Mouse (Mus musculus): ENCODE results near the gene Trpd52l3.

Gene Trpd52l3

GRCm38 (mm10) chr19:30030636-30031467 lies 27.3 kb downstream of the Trpd52l3 start:
- DNase-seq, result peak; percentile 21

GRCm38 (mm10) chr19:30031468-30031931 lies 27.9 kb downstream of the Trpd52l3 start:
- peak; percentile 34 for DNase-seq

- no peak for DNase-seq
These were observed 28.6 kb downstream of the Trpd52l3 start for GRCm38 (mm10) chr19:30032206-30032605.

DNA sequence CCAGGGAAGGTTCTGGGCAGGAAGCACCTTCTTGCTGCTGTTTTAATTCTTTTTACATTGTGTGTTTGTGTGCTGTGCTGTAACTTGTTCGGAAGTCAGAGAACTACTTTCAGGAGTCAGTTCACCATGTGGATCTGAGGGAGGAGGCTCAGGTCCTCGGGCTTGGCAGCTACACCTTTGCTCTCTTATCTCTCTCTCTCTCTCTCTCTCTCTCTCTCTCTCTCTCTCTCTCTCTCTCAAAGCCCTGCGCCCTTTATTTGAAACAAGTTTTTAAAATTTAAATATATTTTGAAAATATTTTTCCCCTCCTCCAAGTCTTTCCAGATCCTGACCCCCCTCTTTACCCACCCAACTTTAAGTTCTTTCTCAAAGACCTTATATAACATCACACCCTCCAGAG lies 31.8 kb downstream of the Trpd52l3 start:
- DNase-seq, result no peak

DNA sequence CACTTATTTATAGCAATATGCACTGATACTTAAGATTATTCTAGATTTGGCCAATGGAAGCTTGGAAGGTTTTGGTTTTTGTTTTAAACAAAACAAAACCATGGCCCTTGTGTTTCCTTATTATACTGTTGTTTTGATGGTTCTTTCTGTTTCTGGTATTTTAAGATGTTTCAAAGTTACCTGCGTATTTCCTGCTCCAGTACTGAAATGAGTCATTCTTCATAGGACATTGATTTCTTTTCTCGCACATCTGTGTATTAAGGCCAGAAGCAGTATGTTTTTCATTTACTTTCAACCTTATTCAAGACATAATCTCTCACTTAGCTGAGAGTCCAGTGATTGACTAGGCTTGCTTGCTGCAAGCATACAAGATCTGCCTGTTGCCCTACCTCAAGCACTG lies 40.1 kb downstream of the Trpd52l3 start:
- DNase-seq, result no peak

DNA sequence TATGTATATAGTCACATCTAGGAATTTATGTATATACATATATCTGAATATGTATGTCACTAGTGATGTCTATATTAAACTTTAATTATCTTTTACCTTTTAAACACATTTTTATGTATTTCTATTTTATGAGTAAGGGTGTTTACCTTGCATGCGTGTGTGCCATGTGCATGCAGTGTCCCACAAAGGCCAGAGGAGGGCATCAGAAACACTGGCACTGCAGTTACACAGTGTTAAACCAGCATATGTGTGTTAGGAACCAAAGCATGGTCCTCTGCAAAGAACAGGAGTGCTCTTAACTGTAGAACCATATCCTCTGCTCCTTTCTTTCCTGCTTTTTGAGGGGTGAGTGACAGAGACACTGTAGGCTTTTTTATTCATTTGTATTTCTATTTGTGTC lies 41.0 kb downstream of the Trpd52l3 start:
- no peak for DNase-seq

DNA sequence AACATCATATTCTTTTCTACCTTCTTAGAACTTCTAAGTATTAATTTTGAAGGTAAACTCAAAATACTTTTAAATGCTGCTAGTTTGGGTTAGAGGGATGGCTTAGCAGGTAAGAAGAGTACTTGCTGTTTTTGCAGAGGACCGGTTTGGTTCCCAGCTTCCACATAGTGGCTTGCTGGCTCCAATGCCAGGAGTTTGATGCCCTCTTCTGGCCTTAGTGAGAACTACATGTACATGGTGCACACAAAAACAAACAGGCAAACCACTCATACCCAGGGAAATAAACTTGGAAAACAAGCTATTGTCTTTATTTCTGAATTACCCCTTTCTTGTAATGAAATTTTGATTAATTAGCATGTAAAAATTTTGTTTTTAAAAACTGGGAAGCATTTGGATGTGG lies 42.3 kb downstream of the Trpd52l3 start:
- peak; percentile 25 for DNase-seq

DNA sequence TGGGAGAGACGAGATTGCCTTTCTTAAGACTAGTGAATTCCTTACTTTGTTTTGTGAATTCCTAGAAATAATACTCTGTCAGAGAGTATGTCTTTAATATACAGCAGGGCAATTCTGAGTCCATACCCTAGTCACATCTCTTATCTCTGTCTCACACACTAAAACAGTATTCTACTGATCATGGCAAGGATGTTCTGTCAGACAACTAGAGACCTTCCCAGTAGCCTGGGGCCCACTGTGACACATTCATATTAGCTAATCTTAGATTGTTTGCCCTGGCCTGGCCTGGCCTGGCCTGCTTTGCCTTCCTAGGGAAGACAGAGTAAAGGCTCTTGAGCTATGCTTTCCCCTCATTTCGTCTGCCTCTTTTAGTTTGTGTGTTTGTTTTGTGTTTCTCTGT lies 47.0 kb downstream of the Trpd52l3 start:
- no peak for DNase-seq

GRCm38 (mm10) chr19:30051479-30051878 lies 47.9 kb downstream of the Trpd52l3 start:
- DNase-seq, result no peak

DNA sequence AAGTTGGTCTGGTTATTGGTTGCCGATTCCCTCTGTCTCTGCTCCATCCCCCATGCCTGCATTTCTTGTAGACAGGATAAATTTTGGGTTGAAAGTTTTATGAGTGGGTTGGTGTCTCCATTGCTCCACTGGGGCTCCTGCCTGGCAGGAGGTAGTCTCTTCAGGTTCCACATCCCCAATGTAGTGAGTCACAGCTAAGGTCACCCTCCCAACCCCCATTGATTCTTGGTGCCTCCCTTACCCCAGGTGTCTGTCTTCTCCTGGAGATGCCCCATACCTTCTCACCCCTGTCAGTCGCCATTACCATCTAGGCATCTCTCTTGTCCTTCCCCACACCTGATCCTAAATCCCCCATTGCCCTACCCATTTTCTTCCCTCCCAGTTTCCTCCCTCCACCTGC lies 50.6 kb downstream of the Trpd52l3 start:
- no peak for DNase-seq

Measured in lung, postnatal 10 days (tissue).